Mouse (Mus musculus): ENCODE data around the gene D10Wsu102e.

D10Wsu102e gene

GRCm38 (mm10) chr10:83359956-83360355, at the start of gene D10Wsu102e:
TSS of gene D10Wsu102e (plus strand) at chr10:83360221.
- WGBS = 0% methylated on average over 30 of the region's 30 CpGs

- 83% methylated on average over 7 of the region's 7 CpGs for WGBS
Measured at GRCm38 (mm10) chr10:83310356-83310755, 49.7 kb upstream of the D10Wsu102e start.

- 87% methylated on average over 5 of the region's 5 CpGs for WGBS
Measured at GRCm38 (mm10) chr10:83313033-83313432, 47.0 kb upstream of the D10Wsu102e start.

DNA sequence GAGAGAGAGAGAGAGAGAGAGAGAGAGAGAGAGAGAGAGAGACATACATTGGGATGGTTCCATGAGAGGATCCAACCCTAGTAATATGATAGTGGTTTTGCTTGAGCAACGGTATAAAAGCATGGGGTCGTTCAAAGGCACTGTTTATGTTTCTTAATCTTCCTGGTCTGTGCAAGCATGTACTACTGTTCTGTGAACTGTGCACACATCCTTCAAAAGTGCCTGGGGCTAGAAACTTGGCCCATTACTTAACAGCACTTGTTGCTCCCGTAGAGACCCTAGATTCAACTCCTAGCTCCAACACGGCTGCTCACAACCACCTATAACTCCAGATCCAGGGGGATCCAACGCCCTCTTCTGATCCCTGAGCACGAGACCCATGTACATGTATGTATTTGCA, 39.6 kb upstream of the D10Wsu102e start:
- 88% methylated on average over 6 of the region's 6 CpGs for WGBS

DNA sequence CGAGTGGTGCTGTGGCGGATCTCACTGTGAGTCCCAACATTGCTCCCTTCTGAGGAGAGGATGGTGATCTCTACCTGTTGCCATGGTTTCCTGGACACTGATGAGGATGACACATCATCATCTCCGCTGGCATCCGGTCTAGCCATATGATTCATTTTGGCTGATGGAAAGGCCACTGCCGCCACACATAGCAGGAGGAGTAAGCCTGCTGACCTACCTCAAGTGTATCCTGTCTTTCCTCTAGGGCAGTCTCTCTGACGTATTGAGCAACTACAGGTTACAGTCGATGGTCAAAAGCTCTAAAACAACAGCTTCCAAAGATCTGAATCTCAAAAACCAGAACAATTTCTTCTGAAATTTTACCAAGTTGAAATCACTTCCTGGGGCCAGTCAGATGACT, 39.2 kb upstream of the D10Wsu102e start:
- WGBS = 67% methylated on average over 7 of the region's 7 CpGs

- WGBS = 53% methylated on average over 6 of the region's 6 CpGs
Measured at GRCm38 (mm10) chr10:83321528-83321927, 38.5 kb upstream of the D10Wsu102e start.

GRCm38 (mm10) chr10:83322551-83323100, 37.4 kb upstream of the D10Wsu102e start:
- 39% methylated on average over 7 of the region's 7 CpGs for WGBS

DNA sequence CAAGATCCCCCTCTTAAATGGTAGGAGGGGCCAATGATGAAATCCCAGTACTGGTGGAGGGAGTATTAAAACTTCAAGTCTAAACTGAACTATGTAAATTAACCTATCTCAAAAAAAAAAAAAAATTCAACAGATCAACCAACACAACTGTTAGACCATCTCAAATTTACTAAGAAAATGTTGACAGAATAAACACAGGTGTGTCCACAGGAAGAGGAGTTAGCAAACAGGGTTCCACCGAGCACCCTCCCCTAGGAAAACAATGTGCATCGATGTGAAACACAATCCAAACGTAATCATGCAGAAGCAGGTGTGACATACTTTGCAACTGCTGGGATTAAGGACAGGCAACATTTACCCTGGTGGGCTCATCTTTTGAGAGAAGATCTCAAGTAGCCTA, 35.1 kb upstream of the D10Wsu102e start:
- 86% methylated on average over 3 of the region's 3 CpGs for WGBS

DNA sequence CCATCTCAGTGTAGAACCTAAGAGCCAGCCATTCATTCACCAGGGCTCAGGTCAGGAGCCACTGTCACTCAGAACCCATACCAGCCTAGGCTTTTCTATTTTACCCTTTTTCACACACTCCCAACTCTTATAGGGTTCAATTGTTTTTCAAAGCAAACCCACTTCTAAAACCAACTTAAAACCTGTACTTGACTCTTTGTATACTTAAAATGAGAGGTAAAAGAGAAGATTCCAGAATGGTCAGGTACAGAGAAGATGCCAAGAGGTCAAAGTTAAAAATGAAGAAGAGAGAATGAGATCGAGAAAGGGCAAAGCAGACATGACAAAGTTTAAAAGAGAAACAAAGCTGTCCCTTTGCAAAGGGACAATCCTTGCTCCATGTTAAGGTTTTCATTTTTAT, 34.1 kb upstream of the D10Wsu102e start:
- 98% methylated on average over 1 of the region's 1 CpGs for WGBS

- 94% methylated on average over 14 of the region's 14 CpGs for WGBS
Measured at GRCm38 (mm10) chr10:83326648-83327285, 33.3 kb upstream of the D10Wsu102e start.

DNA sequence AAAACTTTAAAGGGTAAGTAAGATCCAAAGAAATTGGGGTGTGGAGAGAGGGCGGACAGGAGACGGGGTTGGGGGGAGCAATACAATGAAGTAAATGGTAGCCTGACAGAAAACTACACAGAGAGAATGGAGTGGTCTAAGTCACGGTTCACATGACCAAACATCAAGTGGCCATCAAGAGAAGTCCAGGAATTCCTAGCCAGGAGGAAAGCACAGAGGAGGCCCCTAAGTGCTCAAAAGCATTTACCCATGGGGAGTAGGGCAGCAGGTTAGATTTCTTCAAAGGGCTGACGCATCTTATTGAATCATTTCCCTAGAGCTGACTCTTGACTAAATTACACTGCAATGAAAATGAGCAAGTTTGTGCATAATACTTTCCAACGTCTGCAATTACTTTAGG, 31.2 kb upstream of the D10Wsu102e start:
- 81% methylated on average over 5 of the region's 5 CpGs for WGBS

- 78% methylated on average over 6 of the region's 6 CpGs for WGBS
Measured at GRCm38 (mm10) chr10:83330336-83330735, 29.7 kb upstream of the D10Wsu102e start.

DNA sequence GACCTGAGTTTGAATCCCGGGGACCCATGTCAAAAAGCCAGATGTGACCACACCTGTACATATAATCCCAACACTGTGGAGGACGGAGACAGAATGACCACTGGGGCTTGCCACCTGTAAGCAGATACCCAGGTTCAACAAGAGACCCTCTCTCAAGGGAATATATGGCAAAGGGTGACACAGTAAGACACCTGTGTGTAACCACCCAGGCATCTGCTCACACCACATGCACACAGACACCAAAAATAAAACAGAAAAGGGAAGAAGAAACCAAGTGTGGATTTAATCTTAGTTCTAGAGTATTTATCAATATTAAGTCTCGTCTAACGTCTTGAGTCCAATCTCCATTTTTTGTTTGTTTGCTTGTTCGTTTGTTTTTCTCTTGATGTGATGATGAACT, 28.2 kb upstream of the D10Wsu102e start:
- 97% methylated on average over 5 of the region's 5 CpGs for WGBS

GRCm38 (mm10) chr10:83332581-83332980, 27.4 kb upstream of the D10Wsu102e start:
- 91% methylated on average over 11 of the region's 11 CpGs for WGBS

DNA sequence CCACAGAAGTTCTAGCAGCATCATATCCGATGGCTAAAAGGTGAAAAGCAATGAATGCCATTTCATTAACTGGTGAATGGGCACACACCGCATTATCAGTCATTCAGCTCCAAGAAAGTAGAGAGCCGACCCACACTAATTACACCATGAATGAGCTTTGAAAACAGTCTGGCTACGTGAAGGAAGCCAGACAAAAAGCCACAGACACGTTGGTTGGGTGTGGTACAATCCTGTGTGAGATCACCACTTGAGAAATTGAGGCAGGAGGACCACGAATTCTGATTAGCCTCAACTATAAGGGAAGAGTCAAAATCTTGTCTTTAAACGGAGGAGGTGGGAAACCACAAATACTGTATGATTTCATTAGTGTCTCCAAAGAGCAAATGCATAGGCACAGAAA, 23.7 kb upstream of the D10Wsu102e start:
- 21% methylated on average over 7 of the region's 7 CpGs for WGBS

- WGBS = under 1% methylated on average over 88 of the region's 102 CpGs
Measured at GRCm38 (mm10) chr10:83337159-83337951, 22.7 kb upstream of the D10Wsu102e start, which contains the start of gene Slc41a2. TSS of gene Slc41a2 (minus strand) at chr10:83337882.

- 41% methylated on average over 8 of the region's 9 CpGs for WGBS
Measured at GRCm38 (mm10) chr10:83337971-83338598, 21.9 kb upstream of the D10Wsu102e start.

- 45% methylated on average over 2 of the region's 2 CpGs for WGBS
Measured at GRCm38 (mm10) chr10:83341226-83341625, 18.8 kb upstream of the D10Wsu102e start.

DNA sequence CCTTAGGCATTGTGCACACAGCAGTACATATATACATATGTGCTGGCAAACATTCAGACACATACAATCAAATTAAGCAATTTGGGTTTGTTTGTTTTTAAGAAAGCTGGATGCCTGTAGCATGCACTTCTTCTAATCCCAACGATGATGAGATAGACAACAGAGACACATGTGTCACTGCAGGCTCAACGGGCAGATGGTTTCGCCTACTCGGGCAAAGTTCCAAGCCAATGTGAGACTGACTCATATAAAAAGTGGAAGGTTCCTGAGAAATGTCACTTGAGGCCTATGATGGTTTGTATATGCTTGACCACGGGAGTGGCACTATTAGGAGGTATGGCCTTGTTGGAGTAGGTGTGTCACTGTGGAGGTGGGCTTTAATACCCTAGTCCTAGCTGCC, 16.9 kb upstream of the D10Wsu102e start:
- 60% methylated on average over 5 of the region's 5 CpGs for WGBS

- WGBS = 71% methylated on average over 2 of the region's 2 CpGs
Measured at GRCm38 (mm10) chr10:83343828-83344685, 16.0 kb upstream of the D10Wsu102e start.

- 61% methylated on average over 7 of the region's 7 CpGs for WGBS
Measured at GRCm38 (mm10) chr10:83345693-83346358, 14.2 kb upstream of the D10Wsu102e start.

All from cerebral cortex, adult 2 months (tissue).